Mouse (Mus musculus) liver, embryonic 16.5 days (tissue): Measurements from ENCODE around the gene B3gnt8. TPM values are rescaled to one million over a fixed set of nuclear protein-coding genes. Genes with fewer than 3 reads are reported as not detected.

ENCODE experiments used
- ATAC-seq: fragments of 200-750 bp; cut with Nextera tagmentation; 2 replicates; pipeline ENCODE4 v1.8.0; 2017; ENCODE audit warnings: low read depth, mild to moderate bottlenecking, moderate number of reproducible peaks, moderate library complexity
- H3K27ac ChIP-seq: fragments of 300-500 bp; sonication (generic); 2 replicates; pipeline ENCODE4 v1.5.1; 2014; ENCODE audit warnings: mild to moderate bottlenecking, low read length
- H3K27me3 ChIP-seq: fragments of 300-500 bp; sonication (generic); 2 replicates; pipeline ENCODE4 v1.6.1; 2014; ENCODE audit warnings: low read depth, low read length, mixed read lengths; ENCODE audit not compliant: control insufficient read depth, insufficient read depth
- H3K36me3 ChIP-seq: fragments of 300-500 bp; sonication (generic); 2 replicates; pipeline ENCODE4 v1.6.1; 2014; ENCODE audit warnings: mild to moderate bottlenecking; ENCODE audit not compliant: control insufficient read depth, insufficient read depth
- H3K4me1 ChIP-seq: fragments of 300-500 bp; sonication (generic); 2 replicates; pipeline ENCODE4 v1.6.1; 2014; ENCODE audit warnings: low read depth, low read length, mixed read lengths; ENCODE audit not compliant: control insufficient read depth
- H3K4me2 ChIP-seq: fragments of 300-500 bp; sonication (generic); 2 replicates; pipeline ENCODE4 v1.6.1; 2014; ENCODE audit warnings: low read depth, low read length, mixed read lengths
- H3K4me3 ChIP-seq: fragments of 300-500 bp; sonication (generic); 2 replicates; pipeline ENCODE4 v1.5.1; 2014; ENCODE audit warnings: low read depth, mild to moderate bottlenecking, low read length
- H3K9ac ChIP-seq: fragments of 300-500 bp; sonication (generic); 2 replicates; pipeline ENCODE4 v1.6.1; 2014; ENCODE audit warnings: low read depth, low read length
- H3K9me3 ChIP-seq: fragments of 300-500 bp; sonication (generic); replicated peaks from 2 replicates; pipeline ENCODE4 v1.6.1; 2016; ENCODE audit warnings: low read length; ENCODE audit not compliant: control insufficient read depth
- WGBS: fragments of 180-500 bp; shearing (Covaris S2); extraction: QIAGEN DNeasy Blood & Tissue Kit; methylation state at CpG from one replicate; pipeline ENCODE4 v1.1.7; 2014; ENCODE audit not compliant: insufficient replicate concordance; 5-methylcytosine and 5-hydroxymethylcytosine counted together
- polyA plus RNA-seq: library from polyadenylated mRNA; unstranded; fragments of >200 nt; fragmentation: Nextera tagmentation; extraction: Ambion mirVana; gene quantifications from 2 replicates; pipeline ENCODE4 v1.2.1, GENCODE M21; 2015

The B3gnt8 gene
- polyA plus RNA-seq, 1 experiment from 2014 or later: 3.1 TPM

- no peak for ATAC-seq
- Histone ChIP-seq H3K36me3 (no peaks in the 10 kb centered on the region), H3K9ac (no peak overlapping the region), H3K27ac (no peak overlapping the region), H3K9me3 (no peaks in the 10 kb centered on the region), H3K4me3 (no peak overlapping the region), H3K4me1 (peaks cover 23% of the 10 kb centered on the region), H3K27me3 (peaks cover 22% of the 10 kb centered on the region), H3K4me2 (no peak overlapping the region)
- 70% methylated on average over 15 of the region's 15 CpGs for WGBS
Measured at GRCm38 (mm10) chr7:25676085-25676781, 49.8 kb downstream of the B3gnt8 start.

GRCm38 (mm10) chr7:25677013-25677412, 50.6 kb downstream of the B3gnt8 start:
- H3K27ac ChIP-seq: no peak overlapping the region
- ATAC-seq: no peak
- no peak overlapping the region for H3K4me3 ChIP-seq
- WGBS: 80% methylated on average over 7 of the region's 7 CpGs
- H3K36me3 ChIP-seq: no peaks in the 10 kb centered on the region
- no peak overlapping the region for H3K4me2 ChIP-seq
- H3K27me3 ChIP-seq: peaks cover 22% of the 10 kb centered on the region
- H3K9ac ChIP-seq: no peak overlapping the region
- H3K4me1 ChIP-seq: peaks cover 29% of the 10 kb centered on the region
- H3K9me3 ChIP-seq: no peaks in the 10 kb centered on the region

GRCm38 (mm10) chr7:25679971-25680370, 53.5 kb downstream of the B3gnt8 start:
- peaks cover 9% of the 10 kb centered on the region for H3K27me3 ChIP-seq
- ATAC-seq: no peak
- no peaks in the 10 kb centered on the region for H3K9me3 ChIP-seq
- H3K36me3 ChIP-seq: no peaks in the 10 kb centered on the region
- H3K27ac ChIP-seq: peak overlapping the region; percentile 97
- 1% methylated on average over 6 of the region's 6 CpGs for WGBS
- H3K4me2 ChIP-seq: peak overlapping the region; percentile 86
- peaks cover 44% of the 10 kb centered on the region for H3K4me1 ChIP-seq
- H3K4me3 ChIP-seq: peak overlapping the region; percentile 85
- H3K9ac ChIP-seq: peak overlapping the region; percentile 63

GRCm38 (mm10) chr7:25680514-25681258, 54.2 kb downstream of the B3gnt8 start, which contains the start of gene B9d2:
B9d2 (plus strand) TSS chr7:25680780.
- peak within 1 kb of the TSS; percentile 85 for H3K4me3 ChIP-seq
- peak within 1 kb of the TSS; percentile 86 for H3K4me2 ChIP-seq
- peak within 1 kb of the TSS; percentile 81 for H3K9ac ChIP-seq
- WGBS: under 1% methylated on average over 46 of the region's 46 CpGs
- peaks cover 2% of the 10 kb centered on the region; the same call in 1 of the 2 replicates for H3K27me3 ChIP-seq
- H3K4me1 ChIP-seq: peaks cover 47% of the 10 kb centered on the region
- H3K27ac ChIP-seq: peak within 1 kb of the TSS; percentile 97
- no peaks in the 10 kb centered on the region for H3K9me3 ChIP-seq
- ATAC-seq: peak; percentile 96
- H3K36me3 ChIP-seq: no peaks in the 10 kb centered on the region

GRCm38 (mm10) chr7:25681341-25682231, 55.1 kb downstream of the B3gnt8 start:
- Histone ChIP-seq H3K4me3 (peak overlapping the region; percentile 85), H3K36me3 (no peaks in the 10 kb centered on the region), H3K4me2 (peak overlapping the region; percentile 86), H3K9ac (peak overlapping the region; percentile 39), H3K4me1 (peaks cover 56% of the 10 kb centered on the region), H3K9me3 (no peaks in the 10 kb centered on the region), H3K27ac (peak overlapping the region; percentile 97), H3K27me3 (no peaks in the 10 kb centered on the region)
- no peak for ATAC-seq
- WGBS: 13% methylated on average over 15 of the region's 15 CpGs

- Histone ChIP-seq H3K9ac (peak overlapping the region; percentile 37), H3K27ac (peak overlapping the region; percentile 65), H3K4me2 (peak overlapping the region; percentile 39), H3K4me3 (peak overlapping the region; percentile 9; the same call in 1 of the 2 replicates), H3K4me1 (peaks cover 66% of the 10 kb centered on the region), H3K27me3 (no peaks in the 10 kb centered on the region), H3K36me3 (no peaks in the 10 kb centered on the region), H3K9me3 (no peaks in the 10 kb centered on the region)
- ATAC-seq: no peak
- WGBS: 14% methylated on average over 7 of the region's 7 CpGs
Measured at GRCm38 (mm10) chr7:25683474-25684180, 57.2 kb downstream of the B3gnt8 start.

GRCm38 (mm10) chr7:25684659-25685058, 58.2 kb downstream of the B3gnt8 start:
- H3K4me1 ChIP-seq: peaks cover 74% of the 10 kb centered on the region
- H3K9me3 ChIP-seq: no peaks in the 10 kb centered on the region
- H3K27ac ChIP-seq: no peak overlapping the region; the same call in 1 of the 2 replicates
- H3K4me2 ChIP-seq: no peak overlapping the region
- no peaks in the 10 kb centered on the region for H3K36me3 ChIP-seq
- H3K9ac ChIP-seq: no peak overlapping the region
- 81% methylated on average over 6 of the region's 6 CpGs for WGBS
- H3K4me3 ChIP-seq: no peak overlapping the region
- no peaks in the 10 kb centered on the region for H3K27me3 ChIP-seq
- ATAC-seq: no peak
